Mouse (Mus musculus) induced T-regulatory cell, adult 2 months (primary cell): ENCODE results near the gene Fcgrt.
"Not testable (repeated sequence)": the region's sequence is repeated elsewhere in the genome, so short reads cannot be mapped to it uniquely, and the experiment has no call there.

Experiments
- DNase-seq: peaks from one replicate; pipeline ENCODE4 v3.0.0-alpha.2; 2012; ENCODE audit warnings: low read depth

Fcgrt gene

DNA sequence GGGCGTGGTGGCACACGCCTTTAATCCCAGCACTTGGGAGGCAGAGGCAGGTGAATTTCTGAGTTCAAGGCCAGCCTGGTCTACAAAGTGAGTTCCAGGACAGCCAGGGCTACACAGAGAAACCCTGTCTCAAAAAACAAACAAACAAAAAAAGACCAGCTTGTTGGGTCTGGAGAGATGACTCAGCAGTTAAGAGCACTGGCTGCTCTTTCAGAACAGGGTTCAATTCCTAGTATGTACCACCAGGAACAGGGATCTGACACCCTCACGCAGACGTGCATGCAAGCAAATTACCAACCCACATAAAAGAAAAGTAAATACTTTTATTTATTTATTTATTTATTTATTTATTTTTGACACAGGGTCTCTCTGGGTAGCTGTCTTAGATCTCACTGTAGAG is 6.4 kb upstream of the Fcgrt start:
- not testable (repeated sequence) for DNase-seq

- no peak for DNase-seq
These were observed 3.5 kb upstream of the Fcgrt start for GRCm38 (mm10) chr7:45107052-45107645.

GRCm38 (mm10) chr7:45106441-45106840 is 2.8 kb upstream of the Fcgrt start:
- no peak for DNase-seq

DNA sequence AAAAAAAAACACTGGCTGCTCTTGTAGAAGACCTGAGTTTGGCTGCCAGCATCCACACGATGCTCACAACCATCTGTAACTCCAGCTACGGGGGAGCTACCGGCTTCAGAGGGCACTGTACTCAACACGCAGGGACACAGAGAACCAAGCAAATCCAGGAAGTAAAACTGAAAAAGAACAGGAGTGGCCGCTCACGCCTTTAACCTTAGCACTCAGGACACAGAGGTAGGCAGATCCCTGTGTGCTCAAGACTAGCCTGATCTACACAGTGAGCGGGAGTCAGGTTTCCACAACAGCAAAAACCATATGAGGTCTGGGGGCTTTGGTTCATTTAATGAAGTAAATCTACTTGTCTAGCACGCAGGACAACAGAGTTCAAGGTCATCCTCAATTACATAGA is 1.8 kb upstream of the Fcgrt start:
- DNase-seq = no peak

DNA sequence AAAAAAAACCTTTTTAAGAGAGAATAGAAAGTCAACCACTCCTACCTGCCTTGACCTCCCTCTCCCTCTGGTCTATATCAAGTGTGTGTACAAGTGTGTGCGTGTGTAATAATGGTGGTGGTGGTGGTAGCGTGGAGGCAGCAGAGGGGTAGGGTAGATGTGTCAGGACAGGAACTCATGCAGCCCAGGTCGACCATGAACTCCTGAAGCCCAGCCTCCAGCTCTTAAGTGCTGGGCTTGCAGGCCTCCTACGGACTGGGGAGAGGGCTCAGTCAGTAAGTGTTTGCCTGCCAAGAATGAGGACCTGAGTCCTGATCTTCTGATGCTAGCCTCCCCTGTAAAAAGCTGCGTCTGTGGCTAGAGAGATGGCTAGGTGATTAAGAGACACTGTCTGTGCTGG is 1.3 kb upstream of the Fcgrt start:
- DNase-seq = no peak

DNA sequence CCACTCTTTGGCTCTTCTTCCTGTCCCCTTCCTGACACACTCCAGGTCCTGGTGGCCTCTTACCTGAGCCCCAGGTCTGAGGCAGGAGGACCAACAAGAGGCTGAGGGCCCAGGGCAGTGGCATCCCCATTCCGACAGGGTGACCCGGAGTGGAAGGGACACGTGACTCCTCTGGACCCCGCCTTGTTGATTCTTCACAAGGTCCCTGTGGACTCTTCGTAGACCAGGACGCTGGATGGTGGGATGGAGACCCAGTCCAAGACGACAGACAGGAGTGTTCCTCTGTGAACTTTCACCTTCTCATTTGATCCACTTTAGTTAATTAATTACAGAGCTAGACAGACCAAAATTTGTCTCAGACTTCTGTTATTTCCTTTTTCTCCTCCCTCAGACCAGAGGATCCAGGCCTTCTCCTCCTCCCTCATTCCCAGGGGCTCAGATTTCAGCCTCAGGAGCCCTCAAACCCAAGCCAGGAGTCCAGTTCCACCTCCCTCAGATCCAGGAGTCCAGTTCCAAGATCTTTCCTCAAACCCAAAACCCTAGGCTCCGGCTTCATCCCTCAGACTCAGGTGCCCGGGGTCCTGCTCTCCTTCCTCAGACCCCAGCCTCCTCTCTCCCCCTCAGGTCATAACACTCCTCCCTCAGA is 588 bp downstream of the Fcgrt start:
- DNase-seq = no peak

DNA sequence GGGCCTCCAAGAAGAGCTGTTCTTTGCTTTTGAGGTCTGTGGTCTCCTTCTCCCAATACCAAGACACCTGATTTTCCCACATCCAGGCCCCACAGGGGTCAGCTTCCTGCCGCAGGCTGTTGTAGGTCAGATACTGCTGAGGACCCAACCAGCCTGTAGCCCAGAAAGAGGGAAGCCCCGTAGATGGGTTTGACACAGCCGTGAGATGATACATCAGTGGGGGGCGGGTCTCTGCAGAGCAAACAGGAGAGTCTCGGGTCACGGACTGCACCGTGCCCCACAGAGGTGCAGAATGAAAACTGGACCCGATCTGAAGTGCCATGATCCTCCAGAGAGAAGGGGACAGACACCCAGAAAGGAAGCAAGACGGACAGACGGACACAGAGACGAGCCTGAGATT is 1.2 kb downstream of the Fcgrt start:
- DNase-seq = no peak

DNA sequence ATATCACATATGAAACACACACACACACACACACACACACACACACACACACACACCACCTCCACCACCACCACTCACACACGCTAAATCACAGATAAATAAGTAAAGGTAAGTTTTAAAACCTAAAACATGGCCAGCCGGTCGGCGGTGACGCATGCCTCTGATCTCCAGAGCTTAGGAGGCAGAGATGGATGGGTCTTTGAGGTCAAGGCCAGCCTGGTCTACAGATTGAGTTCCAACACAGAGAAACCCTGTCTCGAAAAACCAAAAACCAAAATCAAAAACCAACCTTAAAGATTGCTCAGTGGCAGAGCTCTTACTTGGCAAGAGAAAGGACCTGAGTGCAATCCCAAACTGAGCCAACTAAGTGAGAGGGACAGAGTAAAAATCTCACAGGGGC is 3.6 kb downstream of the Fcgrt start:
- DNase-seq = no peak

DNA sequence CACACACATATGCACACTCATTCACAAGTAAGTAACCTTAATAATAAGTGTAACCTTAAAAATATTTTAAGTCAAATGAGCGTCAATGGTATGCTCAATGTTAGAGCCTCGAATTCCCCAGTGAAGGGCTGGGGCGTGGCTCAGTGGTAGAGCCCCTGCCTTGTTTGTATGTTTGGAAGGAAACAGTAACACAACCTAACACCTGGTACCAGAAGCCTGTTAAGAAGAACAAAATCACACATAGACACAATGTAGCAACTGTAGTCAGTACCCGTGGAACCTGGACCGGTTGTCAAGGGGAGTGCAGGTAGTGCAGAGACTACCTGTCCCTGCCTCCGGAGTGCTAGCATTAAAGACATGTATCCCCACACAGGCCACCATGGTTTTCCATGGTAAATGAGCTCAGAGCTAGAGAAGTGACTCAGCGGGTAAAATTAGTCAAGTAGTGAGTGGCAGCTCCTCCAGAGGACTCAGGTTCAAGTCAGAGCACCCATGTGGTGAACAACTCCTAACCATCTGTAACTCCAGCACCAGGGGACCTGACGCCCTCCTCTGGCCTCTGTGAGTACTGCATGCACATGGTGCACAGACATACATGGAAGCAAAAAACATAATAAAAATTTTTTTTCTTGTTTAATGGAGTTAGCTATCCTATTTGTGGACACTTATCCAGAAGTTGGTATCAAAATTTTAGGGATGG is 5.0 kb downstream of the Fcgrt start:
- peak; percentile 62 for DNase-seq

- DNase-seq = no peak
These were observed 6.2 kb downstream of the Fcgrt start for GRCm38 (mm10) chr7:45097479-45097878.

GRCm38 (mm10) chr7:45095965-45096364 is 7.7 kb downstream of the Fcgrt start:
- not testable (repeated sequence) for DNase-seq

- no peak for DNase-seq
These were observed 8.3 kb downstream of the Fcgrt start for GRCm38 (mm10) chr7:45095367-45095766.

DNA sequence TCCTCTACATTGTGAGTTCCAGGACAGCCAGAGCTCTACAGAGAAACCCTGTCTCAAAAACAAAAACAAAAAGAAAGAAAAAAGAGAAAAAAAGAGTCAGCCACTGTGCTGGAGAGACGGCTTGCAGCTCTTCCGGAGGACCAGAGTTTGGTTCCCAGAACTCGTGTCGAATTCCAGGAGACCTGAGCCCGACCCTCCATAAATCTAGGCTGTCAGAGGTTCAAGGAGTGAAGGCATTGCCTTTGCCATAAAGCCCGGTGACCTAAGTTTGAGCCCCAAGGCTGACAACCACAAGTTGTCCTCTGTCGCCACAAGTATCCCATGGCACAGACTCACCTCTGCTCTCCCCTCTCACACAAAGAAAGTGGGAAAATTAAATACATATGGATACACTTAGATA is 9.5 kb downstream of the Fcgrt start:
- no peak for DNase-seq

- peak; percentile 68 for DNase-seq
These were observed 10.1 kb downstream of the Fcgrt start for GRCm38 (mm10) chr7:45093516-45093905.

- peak; percentile 15 for DNase-seq
These were observed 10.7 kb downstream of the Fcgrt start for GRCm38 (mm10) chr7:45092828-45093515.

GRCm38 (mm10) chr7:45092048-45092447 is 11.6 kb downstream of the Fcgrt start, which contains the start of gene Rcn3:
Gene Rcn3, minus strand, starts transcription at chr7:45092221.
- no peak for DNase-seq

- DNase-seq = peak; percentile 30
These were observed 12.4 kb downstream of the Fcgrt start for GRCm38 (mm10) chr7:45091001-45091990.

DNA sequence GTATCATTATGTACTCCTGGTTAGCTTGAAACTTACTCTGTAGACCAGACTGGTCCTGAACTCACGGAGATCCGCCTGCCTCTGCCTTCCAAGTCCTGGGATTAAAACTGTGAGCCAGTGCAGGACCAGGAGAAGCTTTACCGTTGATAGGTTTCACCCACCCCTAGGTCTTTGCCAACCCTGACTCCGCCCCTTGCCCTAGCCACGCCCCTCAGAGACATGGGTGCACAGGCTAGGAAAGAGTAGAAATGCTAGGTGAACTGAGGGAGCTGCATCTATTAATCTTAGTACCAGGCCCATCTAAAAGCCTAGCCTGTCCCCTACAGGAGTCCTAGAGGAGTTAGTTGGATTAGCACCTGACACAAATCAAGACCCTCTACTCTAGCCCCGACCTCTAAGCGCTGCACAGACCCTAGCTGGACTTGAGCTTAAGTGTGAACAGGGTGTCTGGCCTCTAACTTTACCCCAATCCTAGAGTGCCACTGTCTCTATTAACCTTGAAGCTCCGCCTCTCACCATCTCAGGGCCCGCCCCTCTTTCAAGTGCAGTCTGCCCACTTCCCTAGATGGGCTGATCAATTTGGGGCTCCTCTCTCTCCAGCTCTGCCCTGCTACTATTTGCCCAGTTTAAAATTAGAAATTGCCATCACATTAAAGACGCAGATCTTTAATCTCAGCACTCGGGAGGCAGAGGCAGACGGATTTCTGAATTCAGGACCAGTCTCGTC is 13.2 kb downstream of the Fcgrt start:
- DNase-seq = peak; percentile 63

- DNase-seq = no peak
These were observed 15.1 kb downstream of the Fcgrt start for GRCm38 (mm10) chr7:45088597-45088996.

- peak; percentile 47 for DNase-seq
These were observed 17.6 kb downstream of the Fcgrt start for GRCm38 (mm10) chr7:45086084-45086483.
